Mouse (Mus musculus) thymus, adult 18-20 months (tissue): ENCODE measurements around the gene Ptma.

ENCODE experiments used
- DNase-seq, 2 experiments: peaks; one replicate each; pipeline ENCODE4 v3.0.0; 2022; ENCODE audit warnings: mixed read lengths in 2 of 2

Ptma gene

GRCm38 (mm10) chr1:86551877-86552276 is 25.4 kb downstream of the Ptma start:
- DNase-seq = no peak

- DNase-seq = no peak
These were observed 29.1 kb downstream of the Ptma start for GRCm38 (mm10) chr1:86555665-86556064.

- no peak for DNase-seq
These were observed 31.3 kb downstream of the Ptma start for GRCm38 (mm10) chr1:86557872-86558271.

- DNase-seq = no peak
These were observed 32.7 kb downstream of the Ptma start for GRCm38 (mm10) chr1:86559232-86559631.

- no peak for DNase-seq
These were observed 36.1 kb downstream of the Ptma start for GRCm38 (mm10) chr1:86562663-86563062.

- no peak for DNase-seq
These were observed 41.9 kb downstream of the Ptma start for GRCm38 (mm10) chr1:86568409-86568808.

GRCm38 (mm10) chr1:86569292-86569860 is 42.9 kb downstream of the Ptma start:
- no peak for DNase-seq

GRCm38 (mm10) chr1:86571381-86571780 is 44.9 kb downstream of the Ptma start:
- DNase-seq = no peak

GRCm38 (mm10) chr1:86571941-86572340 is 45.4 kb downstream of the Ptma start:
- DNase-seq = no peak
